Mouse (Mus musculus) ES-Bruce4 (cell line): ENCODE measurements around the gene Atg14. TPM values are rescaled to one million over a fixed set of nuclear protein-coding genes. Genes with fewer than 3 reads are reported as not detected.
"Not testable (repeated sequence)": the region's sequence is repeated elsewhere in the genome, so short reads cannot be mapped to it uniquely, and the experiment has no call there.

ENCODE experiments used
- H3K27ac ChIP-seq: 2 replicates; pipeline ENCODE4 v1.5.1; 2012; ENCODE audit warnings: low read length, inconsistent platforms; ENCODE audit not compliant: insufficient read depth
- H3K27me3 ChIP-seq: 2 replicates; pipeline ENCODE4 v1.6.1; 2012; ENCODE audit warnings: mild to moderate bottlenecking, low read length, inconsistent platforms; ENCODE audit not compliant: control insufficient read depth, poor library complexity, insufficient read depth, severe bottlenecking
- H3K36me3 ChIP-seq: 2 replicates; pipeline ENCODE4 v1.6.1; 2012; ENCODE audit warnings: inconsistent platforms, mild to moderate bottlenecking, low read length, moderate library complexity; ENCODE audit not compliant: control insufficient read depth, poor library complexity, insufficient read depth, severe bottlenecking
- H3K4me1 ChIP-seq: one replicate; pipeline ENCODE4 v1.8.1; 2011; ENCODE audit warnings: low read length; ENCODE audit not compliant: control insufficient read depth, insufficient read depth
- H3K4me3 ChIP-seq: 2 replicates; pipeline ENCODE4 v1.5.1; 2011; ENCODE audit warnings: low read depth, mild to moderate bottlenecking, low read length
- H3K9ac ChIP-seq: 2 replicates; pipeline ENCODE4 v1.6.1; 2012; ENCODE audit warnings: low read depth, mild to moderate bottlenecking, inconsistent platforms; ENCODE audit not compliant: poor library complexity, severe bottlenecking
- H3K9me3 ChIP-seq: replicated peaks from 2 replicates; pipeline ENCODE4 v1.6.1; 2012; ENCODE audit warnings: mild to moderate bottlenecking, low read length, inconsistent platforms; ENCODE audit not compliant: control insufficient read depth, poor library complexity, insufficient read depth, severe bottlenecking
- CTCF ChIP-seq: IDR thresholded peaks from one replicate; pipeline ENCODE4 v1.8.1; 2011; ENCODE audit warnings: low read depth, low read length
- EP300 ChIP-seq: IDR thresholded peaks from 2 replicates; pipeline ENCODE4 v1.6.1; 2011; ENCODE audit warnings: low read depth, low read length; ENCODE audit not compliant: insufficient read depth
- POLR2A ChIP-seq: IDR thresholded peaks from one replicate; pipeline ENCODE4 v1.8.1; 2011; ENCODE audit warnings: low read length; ENCODE audit not compliant: insufficient read depth
- polyA plus RNA-seq: library from polyadenylated mRNA; stranded (reverse); fragments of >200 nt; gene quantifications from 2 replicates; pipeline ENCODE4 v1.2.4, GENCODE M21; 2011; ENCODE audit warnings: low read depth; ENCODE audit not compliant: missing spikeins, insufficient read depth, insufficient read length

Atg14 gene
- 13.6 and 24.5 TPM in 2 replicates for polyA plus RNA-seq

GRCm38 (mm10) chr14:47570549-47570948 lies at the start of gene Atg14:
Gene Atg14, minus strand, starts transcription at chr14:47570649.
- not testable (repeated sequence) for H3K9me3 ChIP-seq, H3K36me3 ChIP-seq, H3K4me3 ChIP-seq, H3K27me3 ChIP-seq, H3K4me1 ChIP-seq
- peak within 1 kb of the TSS; percentile 83 for H3K27ac ChIP-seq
- H3K9ac ChIP-seq = peak within 1 kb of the TSS; percentile 85

- Histone ChIP-seq H3K9ac (no peak overlapping the region), H3K36me3 (no peaks in the 10 kb centered on the region), H3K27ac (no peak overlapping the region), H3K4me3 (no peak overlapping the region), H3K9me3 (no peaks in the 10 kb centered on the region), H3K27me3 (no peaks in the 10 kb centered on the region), H3K4me1 (no peaks in the 10 kb centered on the region)
- TF ChIP-seq EP300 = no peak
- no peak for TF ChIP-seq POLR2A
- TF ChIP-seq CTCF = no peak
Observed at GRCm38 (mm10) chr14:47618891-47619290, 48.4 kb upstream of the Atg14 start.

GRCm38 (mm10) chr14:47613254-47613653 lies 42.8 kb upstream of the Atg14 start:
- TF ChIP-seq POLR2A = no peak
- no peak for TF ChIP-seq CTCF
- TF ChIP-seq EP300 = no peak
- H3K4me1 ChIP-seq = no peaks in the 10 kb centered on the region
- H3K9me3 ChIP-seq = no peaks in the 10 kb centered on the region
- H3K4me3 ChIP-seq = no peak overlapping the region
- no peaks in the 10 kb centered on the region for H3K36me3 ChIP-seq
- no peak overlapping the region for H3K27ac ChIP-seq
- no peaks in the 10 kb centered on the region for H3K27me3 ChIP-seq
- H3K9ac ChIP-seq = no peak overlapping the region

- no peaks in the 10 kb centered on the region for H3K9me3 ChIP-seq
- peak overlapping the region; percentile 35; the same call in 1 of the 2 replicates for H3K4me3 ChIP-seq
- H3K9ac ChIP-seq = no peak overlapping the region
- H3K27me3 ChIP-seq = no peaks in the 10 kb centered on the region
- no peaks in the 10 kb centered on the region for H3K4me1 ChIP-seq
- H3K27ac ChIP-seq = no peak overlapping the region
- TF ChIP-seq CTCF = peak; percentile 61
- TF ChIP-seq POLR2A = no peak
- no peaks in the 10 kb centered on the region for H3K36me3 ChIP-seq
Observed at GRCm38 (mm10) chr14:47597942-47598388, 27.5 kb upstream of the Atg14 start.

- Histone ChIP-seq H3K9me3 (no peaks in the 10 kb centered on the region), H3K9ac (no peak overlapping the region), H3K27ac (no peak overlapping the region), H3K27me3 (no peaks in the 10 kb centered on the region), H3K4me3 (no peak overlapping the region), H3K4me1 (no peaks in the 10 kb centered on the region), H3K36me3 (no peaks in the 10 kb centered on the region)
- TF ChIP-seq EP300 (no peak), CTCF (no peak), POLR2A (no peak)
Observed at GRCm38 (mm10) chr14:47594426-47595103, 24.1 kb upstream of the Atg14 start.

- H3K9me3 ChIP-seq = no peaks in the 10 kb centered on the region
- TF ChIP-seq CTCF (no peak), EP300 (no peak), POLR2A (no peak)
- H3K27me3 ChIP-seq = no peaks in the 10 kb centered on the region
- no peak overlapping the region for H3K9ac ChIP-seq
- no peak overlapping the region for H3K27ac ChIP-seq
- no peak overlapping the region for H3K4me3 ChIP-seq
- H3K4me1 ChIP-seq = no peaks in the 10 kb centered on the region
- H3K36me3 ChIP-seq = no peaks in the 10 kb centered on the region
Observed at GRCm38 (mm10) chr14:47590391-47590975, 20.0 kb upstream of the Atg14 start.
